7 mouse cellular contexts compared by ENCODE assay signal in genomic region chr10:59964504-59965361, GRCm38 (mm10). TPM values are rescaled to one million over a fixed set of nuclear protein-coding genes. Genes with fewer than 3 reads are reported as not detected.
A peak's percentile ranks its signal among the peaks of the same experiment; 100 is the strongest.
DNase-seq lines count a peak whose midpoint lies in the region; ATAC-seq and TF ChIP-seq lines count a peak whose summit lies in the region.

No protein-coding gene starts in this region.

- intact Hi-C loops in left cerebral cortex, adult 2 months (cut with DNase I): no loop called here
- intact Hi-C loops in left cerebral cortex, postnatal 25 days (cut with DNase I): no loop called here

- H3K27me3 ChIP-seq in forebrain, embryonic 14.5 days (replicated peaks; ENCODE audit: control insufficient read depth, insufficient read depth, low read length): no peaks in the 10 kb centered on the region
- H3K27me3 ChIP-seq in limb, embryonic 11.5 days (ENCODE audit: control insufficient read depth, insufficient read depth, low read length): no peaks in the 10 kb centered on the region
- no peaks in the 10 kb centered on the region for H3K27me3 ChIP-seq in neural tube, embryonic 14.5 days (ENCODE audit: control insufficient read depth, insufficient read depth, low read length)

- peak; percentile 83 for DNase-seq in A20 (ENCODE audit: low read depth, low spot score)
- peak; percentile 77 for DNase-seq in forebrain, embryonic 14.5 days (ENCODE audit: low spot score)
- DNase-seq in limb, embryonic 11.5 days (ENCODE audit: low spot score): peak; percentile 84
- DNase-seq in left cerebral cortex, adult 2 months (ENCODE audit: extremely low spot score in 1 of 2, low spot score in 2 of 2): no peak
- DNase-seq in left cerebral cortex, postnatal 25 days (ENCODE audit: low spot score in 2 of 2): no peak

- H3K4me3 ChIP-seq in forebrain, embryonic 14.5 days (ENCODE audit: low read depth, low read length): 0 out of 2 replicates have a peak overlapping the region, but pooled peaks have one; percentile 4
- no peak overlapping the region for H3K4me3 ChIP-seq in limb, embryonic 11.5 days (ENCODE audit: low read depth, low read length)
- H3K4me3 ChIP-seq in neural tube, embryonic 14.5 days (ENCODE audit: low read depth, low read length): no peak overlapping the region
- no peak overlapping the region for H3K4me3 ChIP-seq in left cerebral cortex, adult 2 months

- H3K4me1 ChIP-seq in forebrain, embryonic 14.5 days (ENCODE audit: control insufficient read depth, insufficient read depth, low read length): peaks cover 10% of the 10 kb centered on the region
- peaks cover 22% of the 10 kb centered on the region for H3K4me1 ChIP-seq in limb, embryonic 11.5 days (ENCODE audit: control insufficient read depth, insufficient read depth, low read length)
- H3K4me1 ChIP-seq in neural tube, embryonic 14.5 days (ENCODE audit: control insufficient read depth, insufficient read depth, low read length): peaks cover 13% of the 10 kb centered on the region; the same call in 1 of the 2 replicates

- no peaks in the 10 kb centered on the region for H3K36me3 ChIP-seq in forebrain, embryonic 14.5 days (ENCODE audit: control insufficient read depth, insufficient read depth, low read length)
- H3K36me3 ChIP-seq in limb, embryonic 11.5 days (ENCODE audit: control insufficient read depth, insufficient read depth, low read length): no peaks in the 10 kb centered on the region
- no peaks in the 10 kb centered on the region for H3K36me3 ChIP-seq in neural tube, embryonic 14.5 days (ENCODE audit: control insufficient read depth, insufficient read depth, low read length)

- TF ChIP-seq CTCF in left cerebral cortex, adult 2 months (IDR thresholded peaks at IDR 0.05): no peak

- H3K9me3 ChIP-seq in forebrain, embryonic 14.5 days (replicated peaks; ENCODE audit: control insufficient read depth, low read length): no peaks in the 10 kb centered on the region
- no peaks in the 10 kb centered on the region for H3K9me3 ChIP-seq in limb, embryonic 11.5 days (ENCODE audit: control insufficient read depth, low read length)
- H3K9me3 ChIP-seq in neural tube, embryonic 14.5 days (ENCODE audit: control insufficient read depth, low read length): no peaks in the 10 kb centered on the region

- H3K9ac ChIP-seq in forebrain, embryonic 14.5 days (ENCODE audit: low read length): peak overlapping the region; percentile 47; the same call in 1 of the 2 replicates
- peak overlapping the region; percentile 13; the same call in 1 of the 2 replicates for H3K9ac ChIP-seq in limb, embryonic 11.5 days (ENCODE audit: low read length)
- 0 out of 2 replicates have a peak overlapping the region, but pooled peaks have one; percentile 37 for H3K9ac ChIP-seq in neural tube, embryonic 14.5 days (replicated peaks; ENCODE audit: low read depth, low read length)

- ATAC-seq in CD4-positive, CD25-positive, alpha-beta regulatory T cell, adult 4 months: peak; percentile 72
- peak; percentile 79 for ATAC-seq in forebrain, embryonic 14.5 days
- ATAC-seq in limb, embryonic 11.5 days (ENCODE audit: insufficient number of reproducible peaks, low FRiP score, low TSS enrichment, low read depth): peak; percentile 86
- peak; percentile 64 for ATAC-seq in neural tube, embryonic 14.5 days (ENCODE audit: low read depth)

- 4% methylated on average over 16 of the region's 23 CpGs for WGBS in forebrain, embryonic 14.5 days
- WGBS in limb, embryonic 11.5 days: 2% methylated on average over 20 of the region's 23 CpGs
- WGBS in neural tube, embryonic 14.5 days: 9% methylated on average over 18 of the region's 23 CpGs

- peak overlapping the region; percentile 41 for H3K4me2 ChIP-seq in forebrain, embryonic 14.5 days (ENCODE audit: low read length)
- peak overlapping the region; percentile 33; the same call in 1 of the 2 replicates for H3K4me2 ChIP-seq in limb, embryonic 11.5 days (ENCODE audit: low read depth, severe bottlenecking)
- H3K4me2 ChIP-seq in neural tube, embryonic 14.5 days (ENCODE audit: low read depth, low read length): peak overlapping the region; percentile 36

- H3K27ac ChIP-seq in forebrain, embryonic 14.5 days (ENCODE audit: low read depth, low read length): peak overlapping the region; percentile 61
- H3K27ac ChIP-seq in limb, embryonic 11.5 days (replicated peaks; ENCODE audit: low read depth, low read length): peak overlapping the region; percentile 92
- no peak overlapping the region for H3K27ac ChIP-seq in neural tube, embryonic 14.5 days (ENCODE audit: low read depth, low read length)
- H3K27ac ChIP-seq in left cerebral cortex, adult 2 months: no peak overlapping the region; the same call in 1 of the 2 replicates

RNA-seq across cellular contexts. Expression of gene Ddit4, which starts 13.1 kb away (rescaled TPM):
- 10 to 100 TPM; 16.6 to 32.8 TPM for polyA plus RNA-seq in CD4-positive, CD25-positive, alpha-beta regulatory T cell, adult 4 months (2017; shearing (Covaris generic))
- 10.2 and 11.1 TPM in 2 replicates for polyA plus RNA-seq in forebrain, embryonic 14.5 days (2014; fragmentation: Nextera tagmentation; extraction: Ambion mirVana)
- 6.8 and 10.2 TPM in 2 replicates for polyA plus RNA-seq in limb, embryonic 11.5 days (2014; fragmentation: Nextera tagmentation; extraction: Ambion mirVana)
- polyA plus RNA-seq in neural tube, embryonic 14.5 days (2014; fragmentation: Nextera tagmentation; extraction: Ambion mirVana): 4.2 and 6.5 TPM in 2 replicates
- total RNA-seq in left cerebral cortex, adult 2 months (2021): 10 to 100 TPM; 46.9 to 71.1 TPM
- total RNA-seq in left cerebral cortex, postnatal 25 days (2021): 10 to 100 TPM; 40.8 to 42.6 TPM

RNA-seq across cellular contexts. Expression of gene Ascc1, which starts 37.9 kb away (rescaled TPM):
- polyA plus RNA-seq in CD4-positive, CD25-positive, alpha-beta regulatory T cell, adult 4 months (2017; shearing (Covaris generic)): 10 to 100 TPM; 57.8 to 61.3 TPM
- polyA plus RNA-seq in forebrain, embryonic 14.5 days (2014; fragmentation: Nextera tagmentation; extraction: Ambion mirVana): 45.4 and 50.2 TPM in 2 replicates
- 45.2 and 46.7 TPM in 2 replicates for polyA plus RNA-seq in limb, embryonic 11.5 days (2014; fragmentation: Nextera tagmentation; extraction: Ambion mirVana)
- 43.6 and 46.7 TPM in 2 replicates for polyA plus RNA-seq in neural tube, embryonic 14.5 days (2014; fragmentation: Nextera tagmentation; extraction: Ambion mirVana)
- 10 to 100 TPM; 13.2 to 15.1 TPM for total RNA-seq in left cerebral cortex, adult 2 months (2021)
- 10 to 100 TPM; 15.1 to 15.5 TPM for total RNA-seq in left cerebral cortex, postnatal 25 days (2021)

RNA-seq across cellular contexts. Expression of gene Anapc16, which starts 38.2 kb away (rescaled TPM):
- polyA plus RNA-seq in CD4-positive, CD25-positive, alpha-beta regulatory T cell, adult 4 months (2017; shearing (Covaris generic)): 100 to 1,000 TPM in 1 of 2 experiments, 10 to 100 TPM in 1; 82.2 to 102 TPM
- 96.5 and 99.7 TPM in 2 replicates for polyA plus RNA-seq in forebrain, embryonic 14.5 days (2014; fragmentation: Nextera tagmentation; extraction: Ambion mirVana)
- polyA plus RNA-seq in limb, embryonic 11.5 days (2014; fragmentation: Nextera tagmentation; extraction: Ambion mirVana): 111 and 112 TPM in 2 replicates
- polyA plus RNA-seq in neural tube, embryonic 14.5 days (2014; fragmentation: Nextera tagmentation; extraction: Ambion mirVana): 116 and 120 TPM in 2 replicates
- total RNA-seq in left cerebral cortex, adult 2 months (2021): 10 to 100 TPM; 61.5 to 68.6 TPM
- 10 to 100 TPM; 62.9 to 63.5 TPM for total RNA-seq in left cerebral cortex, postnatal 25 days (2021)

Comparison
In these comparisons a context has a peak if more than half of its experiments do, and no peak if none do; other contexts are left out.
1. DNase-seq: peak in A20 (single experiment), forebrain, embryonic 14.5 days (single experiment) and limb, embryonic 11.5 days (single experiment); none in left cerebral cortex, adult 2 months (0 of 2) and left cerebral cortex, postnatal 25 days (0 of 2).
2. H3K27ac ChIP-seq: peak in forebrain, embryonic 14.5 days (single experiment) and limb, embryonic 11.5 days (single experiment); none in neural tube, embryonic 14.5 days (single experiment) and left cerebral cortex, adult 2 months (single experiment).
3. Peak in every context shown above with its lines, with median percentiles within 50 percentile points of each other: ATAC-seq, H3K4me2 ChIP-seq and H3K9ac ChIP-seq.